Mouse (Mus musculus): ENCODE measurements around the gene Golgb1.

Golgb1 gene

GRCm38 (mm10) chr16:36920410-36920809 is 45.5 kb downstream of the Golgb1 start:
- DNase-seq, result no peak

- DNase-seq, result no peak
Measured at GRCm38 (mm10) chr16:36921067-36921613, 46.2 kb downstream of the Golgb1 start.

- DNase-seq, result no peak
Measured at GRCm38 (mm10) chr16:36921980-36922379, 47.0 kb downstream of the Golgb1 start.

GRCm38 (mm10) chr16:36924312-36924711 is 49.4 kb downstream of the Golgb1 start:
- no peak for DNase-seq

GRCm38 (mm10) chr16:36925351-36925750 is 50.4 kb downstream of the Golgb1 start:
- DNase-seq, result no peak

GRCm38 (mm10) chr16:36925797-36926196 is 50.9 kb downstream of the Golgb1 start:
- DNase-seq, result no peak

GRCm38 (mm10) chr16:36926514-36927447 is 51.8 kb downstream of the Golgb1 start:
- DNase-seq, result no peak

- DNase-seq, result no peak
Measured at GRCm38 (mm10) chr16:36927495-36928105, 52.7 kb downstream of the Golgb1 start.

- no peak for DNase-seq
Measured at GRCm38 (mm10) chr16:36928106-36928500, 53.2 kb downstream of the Golgb1 start.

- DNase-seq, result no peak
Measured at GRCm38 (mm10) chr16:36929216-36929615, 54.3 kb downstream of the Golgb1 start.

GRCm38 (mm10) chr16:36930231-36931136 is 55.5 kb downstream of the Golgb1 start:
- DNase-seq, result no peak

- no peak for DNase-seq
Measured at GRCm38 (mm10) chr16:36931381-36931780, 56.4 kb downstream of the Golgb1 start.

GRCm38 (mm10) chr16:36931976-36932375 is 57.0 kb downstream of the Golgb1 start:
- no peak for DNase-seq

- no peak for DNase-seq
Measured at GRCm38 (mm10) chr16:36932546-36932945, 57.6 kb downstream of the Golgb1 start.

- DNase-seq, result peak in 1 of 2 experiments; percentile 28
Measured at GRCm38 (mm10) chr16:36934131-36934840, 59.3 kb downstream of the Golgb1 start.

- peak; percentile 58 to 68 for DNase-seq
Measured at GRCm38 (mm10) chr16:36934841-36935620, 60.1 kb downstream of the Golgb1 start, which contains the start of gene Hcls1. Hcls1 (plus strand) TSS chr16:36934983.

GRCm38 (mm10) chr16:36935814-36936213 is 60.9 kb downstream of the Golgb1 start:
- DNase-seq, result no peak

GRCm38 (mm10) chr16:36941137-36941727 is 66.3 kb downstream of the Golgb1 start:
- peak in 1 of 2 experiments; percentile 36 for DNase-seq

GRCm38 (mm10) chr16:36941895-36942294 is 67.0 kb downstream of the Golgb1 start:
- DNase-seq, result no peak

- DNase-seq, result no peak
Measured at GRCm38 (mm10) chr16:36943591-36943990, 68.7 kb downstream of the Golgb1 start.
